Mouse (Mus musculus) CD4-positive helper T cell, adult 2 months (primary cell): ENCODE data around the gene Mrpl20.

Experiments
- DNase-seq: peaks from one replicate; pipeline ENCODE4 v3.0.0-alpha.2; 2012; ENCODE audit warnings: low read depth, missing footprints, low spot score

Gene Mrpl20

DNA sequence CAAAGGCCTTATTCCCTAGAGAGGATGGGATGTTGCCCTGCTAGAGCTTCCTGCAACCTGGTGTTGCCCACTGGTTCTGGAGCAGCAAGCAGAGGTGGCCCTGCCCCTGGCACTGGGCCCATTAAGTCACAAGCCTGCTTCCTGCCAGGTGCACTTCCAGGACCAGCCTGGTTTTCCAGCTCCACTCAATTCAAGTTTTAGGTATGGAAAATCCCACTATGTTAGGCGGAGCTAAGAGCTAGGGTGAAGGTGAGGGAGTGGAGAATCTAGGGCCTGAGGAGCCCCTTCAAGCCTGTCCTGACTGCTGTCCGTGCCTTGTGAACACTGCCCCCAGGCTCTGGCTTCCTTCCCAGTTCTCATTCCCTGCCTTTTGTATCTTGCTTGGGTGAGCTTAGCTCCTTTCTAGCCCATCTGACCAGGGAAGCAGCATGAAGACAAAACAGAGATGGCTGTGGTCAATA is 49.3 kb downstream of the Mrpl20 start:
- DNase-seq, result no peak

DNA sequence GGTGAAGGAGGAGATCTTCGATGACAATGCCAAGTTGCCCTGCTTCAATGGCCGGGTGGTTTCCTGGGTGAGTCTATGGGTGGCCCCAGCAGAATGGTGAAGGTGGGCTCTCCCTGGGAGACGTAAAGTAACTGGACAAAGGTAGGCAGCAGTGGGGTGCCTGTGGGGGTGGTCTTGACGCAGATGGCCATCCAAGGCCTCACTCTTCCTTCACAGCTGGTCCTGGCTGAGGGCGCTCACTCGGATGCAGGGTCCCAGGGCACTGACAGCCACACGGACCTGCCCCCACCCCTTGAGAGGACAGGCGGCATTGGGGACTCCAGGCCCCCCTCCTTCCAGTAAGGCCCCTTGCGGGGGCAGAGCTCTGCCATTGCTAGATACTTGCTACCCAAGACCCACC is 50.7 kb downstream of the Mrpl20 start:
- no peak for DNase-seq

DNA sequence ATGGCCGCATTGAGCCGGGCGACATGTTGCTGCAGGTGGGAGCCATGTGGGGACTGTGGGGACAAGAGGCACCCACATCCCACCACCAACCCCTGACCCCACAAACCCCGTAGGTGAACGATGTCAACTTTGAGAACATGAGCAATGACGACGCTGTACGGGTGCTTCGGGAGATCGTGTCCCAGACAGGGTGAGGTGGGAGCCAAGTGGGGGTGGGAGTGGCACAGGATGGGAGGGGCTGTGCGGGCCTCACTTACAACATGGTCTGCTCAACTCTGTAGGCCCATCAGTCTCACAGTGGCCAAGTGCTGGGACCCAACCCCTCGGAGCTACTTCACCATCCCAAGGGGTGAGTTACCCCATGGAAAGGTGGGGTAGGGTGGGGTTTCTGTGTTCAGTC is 52.3 kb downstream of the Mrpl20 start:
- no peak for DNase-seq

DNA sequence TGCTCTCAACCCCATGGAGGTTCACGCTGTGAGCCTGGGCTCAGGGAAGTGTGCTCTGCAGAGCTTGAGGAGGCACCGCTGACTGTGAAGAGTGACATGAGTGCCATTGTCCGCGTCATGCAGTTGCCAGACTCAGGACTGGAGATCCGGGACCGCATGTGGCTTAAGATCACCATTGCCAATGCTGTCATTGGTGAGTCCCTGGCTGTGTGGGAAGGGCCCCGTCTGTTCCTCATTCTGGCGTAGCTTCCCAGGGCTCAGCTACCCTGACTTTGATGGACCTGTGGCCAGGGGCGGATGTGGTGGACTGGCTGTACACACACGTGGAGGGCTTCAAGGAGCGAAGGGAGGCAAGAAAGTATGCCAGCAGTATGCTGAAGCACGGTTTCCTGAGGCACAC is 53.4 kb downstream of the Mrpl20 start:
- DNase-seq, result no peak

DNA sequence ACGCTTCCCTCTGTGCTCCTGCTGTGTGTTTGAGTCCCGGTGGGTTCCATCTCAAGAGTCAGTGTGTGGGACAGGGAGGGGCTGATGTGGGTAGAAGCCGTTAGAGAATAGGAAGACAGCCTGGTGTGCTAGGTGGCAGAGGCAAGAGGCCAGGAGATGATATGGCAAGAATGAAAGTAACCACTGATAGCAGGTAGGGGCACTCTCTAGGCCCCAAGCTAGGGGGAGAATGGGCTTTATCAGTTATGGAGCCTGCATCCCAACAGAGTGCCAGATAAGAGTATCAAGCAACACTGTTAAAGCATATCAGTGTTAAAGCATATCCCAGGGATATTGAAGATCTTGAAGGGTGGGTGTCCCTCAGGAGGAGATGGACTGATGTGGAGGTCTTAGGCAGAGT is 54.2 kb downstream of the Mrpl20 start:
- DNase-seq, result no peak

DNA sequence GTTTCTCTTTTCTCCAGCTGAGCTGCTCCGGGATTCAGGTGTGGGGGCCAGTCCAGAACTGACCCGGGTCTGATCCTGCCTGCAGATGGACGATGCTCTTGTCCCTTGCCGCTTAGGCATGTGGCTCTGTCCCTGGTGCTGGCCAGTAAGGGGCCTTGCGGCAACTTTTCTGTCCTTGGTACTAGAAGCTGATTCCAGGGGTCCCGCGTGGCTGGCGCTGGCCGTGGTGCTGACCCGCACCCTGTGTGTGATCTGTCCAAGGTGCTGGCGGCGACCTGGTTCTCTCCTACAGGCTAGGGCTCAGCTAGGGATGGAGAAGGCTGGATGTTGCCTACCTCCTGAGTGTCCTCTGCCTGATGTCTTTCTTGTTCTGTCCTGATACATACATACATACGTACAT is 56.6 kb downstream of the Mrpl20 start:
- DNase-seq, result no peak
